Mouse (Mus musculus) embryonic fibroblast, embryonic 13.5 days (primary cell): ENCODE data around the gene Olfr419.

Experiments
- CTCF ChIP-seq: IDR thresholded peaks from 2 replicates; pipeline ENCODE4 v1.5.1; 2011; ENCODE audit warnings: mild to moderate bottlenecking, control low read depth, low read length, moderate library complexity, borderline replicate concordance; ENCODE audit not compliant: insufficient read depth
- POLR2A ChIP-seq: IDR thresholded peaks from 2 replicates; pipeline ENCODE4 v1.6.1; 2011; ENCODE audit warnings: low read depth, mild to moderate bottlenecking, control low read depth, low read length, moderate library complexity

GRCm38 (mm10) chr1:174239916-174240315 is 11.9 kb downstream of the Olfr419 start:
- TF ChIP-seq POLR2A (no peak), CTCF (no peak)
